Mouse (Mus musculus): ENCODE data around the gene Zbtb45.

Zbtb45 gene

GRCm38 (mm10) chr7:12998851-12999250, 11.0 kb downstream of the Zbtb45 start, which contains the start of gene Trim28:
Trim28 (plus strand) TSS chr7:12999114.
- DNase-seq (ENCODE audit: low spot score), result no peak

- DNase-seq (ENCODE audit: low spot score), result no peak
Observed at GRCm38 (mm10) chr7:12998053-12998452, 11.8 kb downstream of the Zbtb45 start, which contains the start of gene Slc27a5. Slc27a5 (minus strand) TSS chr7:12998192.

- DNase-seq (ENCODE audit: low spot score), result no peak
Observed at GRCm38 (mm10) chr7:12997230-12997629, 12.6 kb downstream of the Zbtb45 start.

GRCm38 (mm10) chr7:12995862-12996261, 14.0 kb downstream of the Zbtb45 start:
- DNase-seq (ENCODE audit: low spot score), result no peak

- no peak for DNase-seq (ENCODE audit: low spot score)
Observed at GRCm38 (mm10) chr7:12993148-12993547, 16.7 kb downstream of the Zbtb45 start.

GRCm38 (mm10) chr7:12992222-12992621, 17.6 kb downstream of the Zbtb45 start:
- DNase-seq (ENCODE audit: low spot score), result no peak

GRCm38 (mm10) chr7:12987409-12988189, 22.2 kb downstream of the Zbtb45 start:
- DNase-seq (ENCODE audit: low spot score), result no peak

- no peak for DNase-seq (ENCODE audit: low spot score)
Observed at GRCm38 (mm10) chr7:12986906-12987305, 22.9 kb downstream of the Zbtb45 start.

- DNase-seq (ENCODE audit: low spot score), result no peak
Observed at GRCm38 (mm10) chr7:12985724-12986123, 24.1 kb downstream of the Zbtb45 start.

GRCm38 (mm10) chr7:12980291-12980690, 29.5 kb downstream of the Zbtb45 start:
- DNase-seq (ENCODE audit: low spot score), result no peak

GRCm38 (mm10) chr7:12979776-12980175, 30.1 kb downstream of the Zbtb45 start:
- no peak for DNase-seq (ENCODE audit: low spot score)

GRCm38 (mm10) chr7:12978931-12979722, 30.7 kb downstream of the Zbtb45 start:
- DNase-seq (ENCODE audit: low spot score), result no peak

GRCm38 (mm10) chr7:12977682-12978389, 32.0 kb downstream of the Zbtb45 start, which contains the start of gene Zfp446:
Zfp446 (plus strand) TSS chr7:12977848.
- DNase-seq (ENCODE audit: low spot score), result peak; percentile 99

GRCm38 (mm10) chr7:12970906-12971305, 38.9 kb downstream of the Zbtb45 start:
- DNase-seq (ENCODE audit: low spot score), result no peak

GRCm38 (mm10) chr7:12966104-12966845, 43.6 kb downstream of the Zbtb45 start:
- DNase-seq (ENCODE audit: low spot score), result peak; percentile 72

- peak; percentile 91 for DNase-seq (ENCODE audit: low spot score)
Observed at GRCm38 (mm10) chr7:12965678-12966091, 44.1 kb downstream of the Zbtb45 start, which contains the start of gene Zfp324. Zfp324 (plus strand) TSS chr7:12965838.

- DNase-seq (ENCODE audit: low spot score), result no peak
Observed at GRCm38 (mm10) chr7:12961511-12962141, 48.2 kb downstream of the Zbtb45 start.

- no peak for DNase-seq (ENCODE audit: low spot score)
Observed at GRCm38 (mm10) chr7:12959718-12960117, 50.1 kb downstream of the Zbtb45 start.

- DNase-seq (ENCODE audit: low spot score), result no peak
Observed at GRCm38 (mm10) chr7:12958948-12959347, 50.9 kb downstream of the Zbtb45 start.

- no peak for DNase-seq (ENCODE audit: low spot score)
Observed at GRCm38 (mm10) chr7:12957511-12957910, 52.3 kb downstream of the Zbtb45 start.

- no peak for DNase-seq (ENCODE audit: low spot score)
Observed at GRCm38 (mm10) chr7:12954896-12955295, 54.9 kb downstream of the Zbtb45 start.

Measured in urinary bladder, postnatal 14 days (tissue).